Mouse (Mus musculus) left cerebral cortex, adult 9 months (tissue): ENCODE measurements around the gene Scarf1.

Experiments used
- DNase-seq, 2 experiments: peaks; one replicate each; pipeline ENCODE4 v3.0.0; 2022; ENCODE audit warnings: low spot score in 2 of 2

Scarf1 gene

GRCm38 (mm10) chr11:75511213-75511612 lies 2.1 kb upstream of the Scarf1 start:
- DNase-seq, result no peak

GRCm38 (mm10) chr11:75512301-75513018 lies 880 bp upstream of the Scarf1 start:
- DNase-seq, result no peak

GRCm38 (mm10) chr11:75515186-75515585 lies 1.8 kb downstream of the Scarf1 start:
- no peak for DNase-seq

- no peak for DNase-seq
Observed at GRCm38 (mm10) chr11:75519834-75520633, 6.7 kb downstream of the Scarf1 start.

GRCm38 (mm10) chr11:75521609-75522008 lies 8.3 kb downstream of the Scarf1 start:
- no peak for DNase-seq

- DNase-seq, result no peak
Observed at GRCm38 (mm10) chr11:75522793-75523192, 9.5 kb downstream of the Scarf1 start.

GRCm38 (mm10) chr11:75525531-75526125 lies 12.3 kb downstream of the Scarf1 start:
- DNase-seq, result no peak

GRCm38 (mm10) chr11:75526943-75527342 lies 13.6 kb downstream of the Scarf1 start:
- no peak for DNase-seq

GRCm38 (mm10) chr11:75529771-75530170 lies 16.4 kb downstream of the Scarf1 start:
- DNase-seq, result no peak

- peak in 1 of 2 experiments; percentile 97 for DNase-seq
Observed at GRCm38 (mm10) chr11:75530325-75530724, 17.0 kb downstream of the Scarf1 start.

- no peak for DNase-seq
Observed at GRCm38 (mm10) chr11:75530845-75531373, 17.6 kb downstream of the Scarf1 start.

- DNase-seq, result peak; percentile 94 to 98
Observed at GRCm38 (mm10) chr11:75531469-75532242, 18.3 kb downstream of the Scarf1 start, which contains the start of gene Slc43a2. TSS of gene Slc43a2 (plus strand) at chr11:75531694.

- DNase-seq, result no peak
Observed at GRCm38 (mm10) chr11:75532340-75533277, 19.3 kb downstream of the Scarf1 start.

- no peak for DNase-seq
Observed at GRCm38 (mm10) chr11:75533314-75534015, 20.1 kb downstream of the Scarf1 start.

GRCm38 (mm10) chr11:75534286-75535033 lies 21.1 kb downstream of the Scarf1 start:
- no peak for DNase-seq

GRCm38 (mm10) chr11:75535106-75535795 lies 21.9 kb downstream of the Scarf1 start:
- DNase-seq, result no peak

- DNase-seq, result no peak
Observed at GRCm38 (mm10) chr11:75536255-75537024, 23.1 kb downstream of the Scarf1 start.

GRCm38 (mm10) chr11:75537025-75537414 lies 23.7 kb downstream of the Scarf1 start:
- no peak for DNase-seq
